Mouse (Mus musculus) T-helper 1 cell (primary cell): ENCODE results near the gene Pxmp2.

Experiments used
- in situ Hi-C: fragments of 300-600 bp; cut with MboI, MseI; formaldehyde crosslinking; loops from one replicate; pipeline ENCODE4 v1.15.1; 2025; ENCODE audit warnings: high pct_unique_total_duplicates

Pxmp2 gene

DNA sequence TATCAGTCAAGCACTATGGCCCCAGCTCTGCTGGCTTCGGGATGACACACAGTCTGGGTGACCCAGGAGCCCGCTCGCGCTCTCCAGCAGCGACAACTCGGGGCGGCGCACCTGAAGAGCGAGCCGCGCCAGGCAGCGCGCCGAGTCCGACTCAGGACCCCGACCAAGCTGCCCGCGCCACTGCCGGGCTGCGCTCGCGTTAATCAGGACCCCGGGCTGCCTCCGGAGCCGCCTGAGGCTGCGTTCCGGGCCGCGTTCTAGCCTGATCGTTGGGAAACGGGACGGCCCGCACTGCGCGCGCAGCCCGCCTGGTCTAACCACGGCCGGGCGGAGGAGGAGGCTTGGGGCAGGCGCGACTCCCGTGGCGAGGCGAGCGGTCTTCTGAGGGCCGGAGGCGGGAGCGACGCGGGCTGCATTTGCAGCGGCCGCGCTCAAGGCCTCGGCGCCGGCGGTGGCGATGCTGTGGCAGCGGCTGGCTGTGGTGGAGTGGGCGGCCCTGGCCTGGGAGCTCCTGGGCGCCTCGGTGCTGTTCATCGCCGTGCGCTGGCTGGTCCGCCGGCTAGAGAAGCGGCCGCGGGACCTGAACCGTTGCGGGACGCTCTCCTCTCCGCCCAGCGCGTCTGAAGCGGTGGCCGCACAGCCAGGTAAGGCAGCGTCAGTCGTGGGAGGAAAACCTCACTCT lies 55.1 kb downstream of the Pxmp2 start, which contains the start of gene Ankle2:
Gene Ankle2 (plus strand): TSS at position 225 of the 682 bp plus-strand sequence.
- in situ Hi-C loops: no loop called here

DNA sequence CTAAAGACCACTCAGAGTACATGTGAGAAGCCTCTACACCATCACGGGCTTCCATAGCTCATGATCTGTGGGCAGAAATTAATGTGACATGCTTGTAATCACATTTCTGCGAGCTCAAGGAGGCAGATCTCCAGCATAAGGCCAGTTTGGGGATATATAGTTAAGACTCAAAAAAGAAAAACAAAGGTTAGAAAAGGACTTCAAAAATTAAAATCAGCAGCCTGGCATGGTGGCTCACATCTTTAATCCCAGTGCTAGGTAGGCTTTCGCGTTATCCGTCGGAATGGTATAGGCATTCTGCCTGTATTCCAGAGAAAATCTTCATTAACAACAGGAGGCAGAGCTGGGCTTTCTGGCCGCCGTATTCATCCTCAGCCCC lies 55.6 kb downstream of the Pxmp2 start:
- in situ Hi-C loops: no loop called here

DNA sequence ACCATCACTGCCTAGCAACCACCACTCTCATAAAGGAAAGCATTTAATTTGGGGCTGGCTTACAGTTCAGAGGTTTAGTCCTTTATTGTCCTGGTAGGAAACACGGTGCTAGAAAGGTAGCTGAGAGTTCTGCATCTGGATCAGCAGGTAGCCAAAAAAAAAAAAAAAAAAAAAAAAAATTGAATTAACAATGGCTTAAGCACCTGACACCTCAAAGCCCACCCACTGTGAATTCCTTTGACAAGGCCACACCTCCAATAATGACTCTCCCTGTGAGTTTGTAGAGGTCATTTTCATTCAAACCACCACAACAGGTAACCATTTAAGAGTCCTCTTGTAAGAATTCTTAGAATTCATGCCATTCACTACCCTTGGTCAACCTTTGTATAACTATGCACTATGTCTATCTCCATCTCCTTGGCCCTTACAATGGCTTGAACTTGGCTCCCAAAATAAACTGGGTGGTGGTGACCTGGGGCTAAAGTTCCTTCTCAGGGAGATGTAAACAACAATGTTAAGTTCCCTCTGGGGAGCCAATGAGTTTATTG lies 58.6 kb downstream of the Pxmp2 start:
- in situ Hi-C loops: no loop called here

DNA sequence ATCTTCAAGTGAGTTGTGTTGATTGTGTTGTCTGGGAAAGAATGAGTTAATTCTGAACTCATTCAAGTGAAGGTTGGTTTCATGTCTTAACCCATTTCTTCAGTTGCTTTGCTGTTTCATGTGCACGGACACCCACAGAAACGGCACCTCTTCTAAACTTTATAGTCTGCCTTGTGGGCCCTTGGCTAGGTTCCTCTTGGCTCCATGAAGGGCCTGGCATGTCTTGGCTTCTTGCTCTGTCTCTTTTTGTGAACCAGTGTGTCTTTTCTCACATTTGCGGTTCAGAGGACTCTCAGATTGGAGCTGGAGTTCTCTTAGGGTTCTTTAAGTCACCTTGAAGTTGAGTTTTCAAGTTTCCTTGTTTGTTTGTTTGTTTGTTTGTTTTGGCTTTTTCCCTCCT lies 60.9 kb downstream of the Pxmp2 start:
- in situ Hi-C loops: no loop called here
